Mouse (Mus musculus) stomach, postnatal 0 days (tissue): ENCODE data around the gene Strip1.

Experiments
- CTCF ChIP-seq: IDR thresholded peaks from 2 replicates; pipeline ENCODE4 v1.5.1; 2016; ENCODE audit warnings: antibody characterized with exemption, low read depth, mild to moderate bottlenecking, moderate library complexity
- EP300 ChIP-seq: optimal IDR thresholded peaks from 2 replicates; pipeline ENCODE3; 2016; ENCODE audit warnings: antibody characterized with exemption

DNA sequence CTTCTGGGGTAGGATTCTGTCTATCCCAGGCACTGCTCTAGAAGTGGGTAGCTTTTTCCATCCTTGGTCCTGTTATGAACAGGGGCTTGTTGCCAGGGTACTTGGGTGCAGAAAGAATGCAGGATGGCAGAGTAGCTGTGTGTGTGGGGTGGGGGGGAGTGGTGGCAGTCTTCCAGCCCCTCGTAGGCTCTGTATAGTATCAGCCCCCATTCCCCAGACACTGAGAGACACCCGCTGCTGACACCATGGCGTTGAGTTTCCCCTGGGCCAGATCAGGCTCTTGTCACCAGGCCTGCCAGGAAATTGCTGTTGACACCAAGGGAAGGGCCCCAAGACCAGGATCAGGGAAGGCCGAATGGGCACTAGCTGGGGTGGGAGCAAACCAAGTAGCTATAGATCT, 62.8 kb downstream of the Strip1 start:
- TF ChIP-seq CTCF (no peak), EP300 (no peak)
